Mouse (Mus musculus) brain, embryonic 14.5 days (tissue): ENCODE measurements around the gene Vsir.

Experiments
- CTCF ChIP-seq: fragments of 200-500 bp; IDR thresholded peaks from 2 replicates; pipeline ENCODE4 v1.5.1; 2012; ENCODE audit warnings: inconsistent platforms, mild to moderate bottlenecking, moderate library complexity, borderline replicate concordance; ENCODE audit not compliant: insufficient read depth, insufficient read length; ENCODE audit errors: extremely low read depth
- POLR2A ChIP-seq: fragments of 200-500 bp; IDR thresholded peaks from 2 replicates; pipeline ENCODE4 v1.6.1; 2012; ENCODE audit warnings: mild to moderate bottlenecking, inconsistent platforms, borderline replicate concordance; ENCODE audit not compliant: poor library complexity, insufficient read depth, insufficient read length, severe bottlenecking; ENCODE audit errors: extremely low read depth

GRCm38 (mm10) chr10:60354003-60354325 lies 7.3 kb downstream of the Vsir start:
- TF ChIP-seq CTCF (no peak), POLR2A (no peak)
